Mouse (Mus musculus): Measurements from ENCODE around the gene Olfr1002. TPM values are rescaled to one million over a fixed set of nuclear protein-coding genes. Genes with fewer than 3 reads are reported as not detected.
"Not testable (repeated sequence)": the region's sequence is repeated elsewhere in the genome, so short reads cannot be mapped to it uniquely, and the experiment has no call there.

Olfr1002 gene
- total RNA-seq (2022), result not detected

- DNase-seq (ENCODE audit: low spot score), result no peak
These were observed at the start of gene Olfr1002 for GRCm38 (mm10) chr2:85650604-85651003. TSS of gene Olfr1002 (minus strand) at chr2:85650704.

GRCm38 (mm10) chr2:85689131-85689530 lies 38.6 kb upstream of the Olfr1002 start, which contains the start of gene Olfr1008:
TSS of gene Olfr1008 (plus strand) at chr2:85689431.
- no peak for DNase-seq (ENCODE audit: low spot score)

GRCm38 (mm10) chr2:85678667-85679066 lies 28.2 kb upstream of the Olfr1002 start, which contains the start of gene Olfr1006:
TSS of gene Olfr1006 (minus strand) at chr2:85678767.
- DNase-seq (ENCODE audit: low spot score), result no peak

GRCm38 (mm10) chr2:85664355-85664754 lies 13.9 kb upstream of the Olfr1002 start, which contains the start of gene Olfr154:
TSS of gene Olfr154 (minus strand) at chr2:85664455.
- DNase-seq (ENCODE audit: low spot score), result not testable (repeated sequence)

GRCm38 (mm10) chr2:85611803-85612202 lies 38.7 kb downstream of the Olfr1002 start, which contains the start of gene Olfr1000:
TSS of gene Olfr1000 (minus strand) at chr2:85611903.
- no peak for DNase-seq (ENCODE audit: low spot score)

Other genes with a start within 250 kb of the Olfr1002 start
- not detected for gene Olfr992, start 241.2 kb downstream of the Olfr1002 start, total RNA-seq (2022)
- gene Olfr993, start 235.8 kb downstream of the Olfr1002 start, total RNA-seq (2022), result not detected
- not detected for gene Olfr994, start 214.3 kb downstream of the Olfr1002 start, total RNA-seq (2022)
- not detected for gene Olfr995, start 207.1 kb downstream of the Olfr1002 start, total RNA-seq (2022)
- not detected for gene 4833423E24Rik, start 131.7 kb downstream of the Olfr1002 start, total RNA-seq (2022)
- gene Olfr996, start 71.5 kb downstream of the Olfr1002 start, total RNA-seq (2022), result not detected
- not detected for gene Olfr998, start 61.8 kb downstream of the Olfr1002 start, total RNA-seq (2022)
- gene Olfr1000, start 38.8 kb downstream of the Olfr1002 start, total RNA-seq (2022), result not detected
- not detected for gene Olfr154, start 13.8 kb upstream of the Olfr1002 start, total RNA-seq (2022)
- not detected for gene Olfr1006, start 28.1 kb upstream of the Olfr1002 start, total RNA-seq (2022)
- not detected for gene Olfr1008, start 38.7 kb upstream of the Olfr1002 start, total RNA-seq (2022)
- not detected for gene Olfr1009, start 64.7 kb upstream of the Olfr1002 start, total RNA-seq (2022)
- not detected for gene Olfr1012, start 112.1 kb upstream of the Olfr1002 start, total RNA-seq (2022)
- not detected for gene Olfr1013, start 116.4 kb upstream of the Olfr1002 start, total RNA-seq (2022)
- not detected for gene Olfr1014, start 122.0 kb upstream of the Olfr1002 start, total RNA-seq (2022)
- gene Olfr1015, start 131.3 kb upstream of the Olfr1002 start, total RNA-seq (2022), result not detected
- gene Olfr1016, start 151.8 kb upstream of the Olfr1002 start, total RNA-seq (2022), result not detected
- not detected for gene Olfr1018, start 167.8 kb upstream of the Olfr1002 start, total RNA-seq (2022)
- not detected for gene Olfr1019, start 194.8 kb upstream of the Olfr1002 start, total RNA-seq (2022)
- not detected for gene Olfr1020, start 196.3 kb upstream of the Olfr1002 start, total RNA-seq (2022)
- not detected for gene Olfr1022, start 217.9 kb upstream of the Olfr1002 start, total RNA-seq (2022)
- not detected for gene Olfr1023, start 234.9 kb upstream of the Olfr1002 start, total RNA-seq (2022)